Mouse (Mus musculus): Measurements from ENCODE around the gene Nrd1.

DNA sequence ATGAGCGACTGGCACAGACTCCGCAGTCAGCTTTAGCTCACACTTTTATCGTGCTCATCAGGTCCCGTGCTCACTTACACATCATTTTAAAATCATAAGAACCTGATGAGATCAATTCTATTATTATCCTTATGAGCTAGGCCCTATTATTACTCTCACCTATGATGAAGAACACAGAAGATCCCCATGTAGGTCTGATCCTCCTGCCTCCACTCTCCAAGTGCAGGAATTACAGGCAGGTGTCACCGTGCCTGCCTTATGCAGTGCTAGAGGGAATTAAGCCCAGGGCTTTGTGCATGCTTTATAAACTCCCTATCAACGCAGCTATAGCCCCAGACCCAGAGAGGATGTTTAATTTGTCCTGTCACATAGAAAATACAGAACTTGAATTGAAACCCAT, 37.4 kb upstream of the Nrd1 start:
- TF ChIP-seq TAL1 (IDR thresholded peaks at IDR 0.05; ENCODE audit: low read length), result no peak
- no peak for TF ChIP-seq GATA1 (IDR thresholded peaks at IDR 0.05; ENCODE audit: low read length)

All from erythroblast, embryonic 14.5 days (primary cell).